Mouse (Mus musculus) G1E (cell line): ENCODE results near the gene Adck2.

Experiments
- CTCF ChIP-seq: IDR thresholded peaks from 2 replicates; pipeline ENCODE4 v1.5.1; 2012; ENCODE audit warnings: low read depth, low read length, inconsistent platforms, mixed read lengths
- GATA1 ChIP-seq: IDR thresholded peaks from 2 replicates; pipeline ENCODE4 v1.6.1; 2012; ENCODE audit warnings: borderline replicate concordance, low read length, inconsistent platforms, mixed read lengths

DNA sequence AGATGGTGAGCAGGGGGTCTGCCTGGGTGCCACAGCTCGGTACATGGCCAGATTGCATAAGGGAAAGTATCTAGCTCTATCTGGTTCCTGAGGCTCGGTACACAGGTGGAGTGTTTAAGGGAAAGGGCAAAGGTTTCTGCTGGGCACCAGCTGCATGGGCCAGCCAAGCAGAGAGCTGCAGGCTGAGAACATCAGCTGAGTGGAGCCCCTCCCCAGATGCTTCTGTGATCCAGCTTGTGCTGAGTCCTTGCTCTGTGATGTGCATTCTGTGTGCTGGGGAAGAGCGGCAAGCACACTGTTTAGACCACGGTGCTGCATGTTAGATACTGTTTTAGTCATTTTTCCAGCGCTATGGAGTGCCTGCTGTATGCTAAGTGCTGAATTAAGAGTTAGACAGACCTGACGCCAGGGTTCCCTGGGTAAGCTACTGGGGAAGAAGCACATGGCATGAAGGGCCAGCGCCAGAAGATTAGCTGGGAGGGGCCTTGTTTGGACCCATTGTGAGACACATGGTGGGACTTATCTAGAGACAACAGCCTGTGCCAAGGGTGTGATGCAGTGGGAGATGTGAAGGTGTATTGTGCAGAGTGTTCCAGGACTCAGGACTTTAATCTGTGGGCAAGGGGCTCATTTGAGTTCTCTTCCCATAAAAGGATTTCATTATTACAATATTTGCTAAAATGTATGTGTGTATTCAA is 7.6 kb downstream of the Adck2 start:
- TF ChIP-seq CTCF (no peak), GATA1 (no peak)
